ENCODE assay signal across 18 mouse cellular contexts in genomic region chr19:21525808-21526207, GRCm38 (mm10). TPM values are rescaled to one million over a fixed set of nuclear protein-coding genes. Genes with fewer than 3 reads are reported as not detected.
DNase-seq lines count a peak whose midpoint lies in the region; ATAC-seq and TF ChIP-seq lines count a peak whose summit lies in the region.
"Had no signal": no experiment of that assay in that cellular context is flagged by ENCODE, and none has a peak within 500 bp of the region (broad histone marks: within the 10 kb centered on the region; RNA-seq: fewer than 3 reads in every experiment).

No protein-coding gene starts in this region.

- no peaks in the 10 kb centered on the region for H3K4me1 ChIP-seq in intestine, postnatal 0 days (replicated peaks; ENCODE audit: control insufficient read depth, insufficient read depth, low read length)

- no peak overlapping the region for H3K27ac ChIP-seq in intestine, postnatal 0 days (ENCODE audit: low read depth, low read length)
- no peak overlapping the region for H3K27ac ChIP-seq in gastrocnemius, adult 2 months
- H3K27ac ChIP-seq: heart, adult 2 months; hindbrain, embryonic 14.5 days had no signal

- no peaks in the 10 kb centered on the region for H3K9me3 ChIP-seq in intestine, postnatal 0 days (ENCODE audit: control insufficient read depth)

- no peaks in the 10 kb centered on the region for H3K27me3 ChIP-seq in intestine, postnatal 0 days (replicated peaks; ENCODE audit: control insufficient read depth, insufficient read depth, low read length)

- intact Hi-C loops in gastrocnemius, postnatal 36 days (cut with DNase I): no loop called here
- intact Hi-C loops in gastrocnemius, adult 2 months (cut with DNase I): no loop called here

- H3K4me3 ChIP-seq in intestine, postnatal 0 days (ENCODE audit: low read depth, low read length): no peak overlapping the region
- no peak overlapping the region for H3K4me3 ChIP-seq in gastrocnemius, adult 2 months
- H3K4me3 ChIP-seq: erythroblast, embryonic 14.5 days; heart, adult 2 months had no signal

- WGBS in intestine, postnatal 0 days: 94% methylated on average over 5 of the region's 5 CpGs

- ATAC-seq in intestine, postnatal 0 days: no peak

- no peak overlapping the region for H3K9ac ChIP-seq in intestine, postnatal 0 days (ENCODE audit: low read depth, low read length)
- H3K9ac ChIP-seq: hindbrain, embryonic 14.5 days; lung, embryonic 14.5 days had no signal

- H3K4me2 ChIP-seq in intestine, postnatal 0 days (replicated peaks; ENCODE audit: low read depth): no peak overlapping the region
- H3K4me2 ChIP-seq: hindbrain, embryonic 14.5 days; liver, embryonic 11.5 days; lung, embryonic 14.5 days had no signal

- DNase-seq in brain, adult 2 months (ENCODE audit: low read depth, low spot score): peak; percentile 92
- DNase-seq in layer of hippocampus, adult 11-12 months (ENCODE audit: low spot score): peak; percentile 81
- DNase-seq in left cerebral cortex, adult 18-20 months (ENCODE audit: low spot score in 2 of 2): peak; percentile 78 to 88
- peak; percentile 81 to 87 for DNase-seq in right cerebral cortex, adult 2 months (ENCODE audit: low spot score in 2 of 2)
- no peak for DNase-seq in gastrocnemius, postnatal 10 days
- no peak for DNase-seq in gastrocnemius, postnatal 36 days
- DNase-seq in gastrocnemius, adult 2 months: no peak
- DNase-seq: adrenal gland, postnatal 25 days; cerebellum, postnatal 14 days; heart, adult 2 months; kidney, adult 11 months; lung, embryonic 14.5 days; midbrain, embryonic 14.5 days; thymus, postnatal 36 days had no signal

- H3K36me3 ChIP-seq in intestine, postnatal 0 days (ENCODE audit: control insufficient read depth, insufficient read depth): no peaks in the 10 kb centered on the region

- TF ChIP-seq CTCF in intestine, postnatal 0 days (IDR thresholded peaks at IDR 0.05; ENCODE audit: low read depth): no peak
- TF ChIP-seq CTCF in gastrocnemius, adult 2 months (IDR thresholded peaks at IDR 0.05): no peak

RNA-seq across cellular contexts. Expression of gene Gda, which starts 52.6 kb away (rescaled TPM):
- total RNA-seq in left cerebral cortex, adult 18-20 months (2021): 100 to 1,000 TPM; 151 to 171 TPM
- 1 to 10 TPM; 2.3 to 3.6 TPM for total RNA-seq in gastrocnemius, postnatal 10 days (2021)
- 37.3 and 46.8 TPM in 2 replicates for polyA plus RNA-seq in intestine, postnatal 0 days (2015; fragmentation: Nextera tagmentation; extraction: Ambion mirVana)
- 1 to 10 TPM; 5.7 to 6.0 TPM for total RNA-seq in gastrocnemius, postnatal 36 days (2021)
- total RNA-seq in gastrocnemius, adult 2 months (2021): 1 to 10 TPM; 7.4 to 7.8 TPM
- polyA plus RNA-seq: erythroblast, embryonic 14.5 days had no signal

Comparison
In these comparisons a context has a peak if more than half of its experiments do, and no peak if none do; other contexts are left out.
1. DNase-seq: peak in brain, adult 2 months (single experiment), layer of hippocampus, adult 11-12 months (single experiment), left cerebral cortex, adult 18-20 months (2 of 2) and right cerebral cortex, adult 2 months (2 of 2); none in gastrocnemius, postnatal 10 days (single experiment), gastrocnemius, postnatal 36 days (0 of 2) and gastrocnemius, adult 2 months (single experiment).
2. RNA of gene Gda, which starts 52.6 kb away (total RNA-seq): 151 to 171 TPM in left cerebral cortex, adult 18-20 months; 7.4 to 7.8 TPM in gastrocnemius, adult 2 months, 5.7 to 6.0 TPM in gastrocnemius, postnatal 36 days and 2.3 to 3.6 TPM in gastrocnemius, postnatal 10 days; every median in the first group is over 10 times any median in the second.